Mouse (Mus musculus) MEL (cell line): Measurements from ENCODE around the gene Dhrs7b. TPM values are rescaled to one million over a fixed set of nuclear protein-coding genes. Genes with fewer than 3 reads are reported as not detected.

Experiments
- DNase-seq: peaks from one replicate; pipeline ENCODE4 v3.0.0; 2011; ENCODE audit warnings: low read depth, low spot score
- H3K27ac ChIP-seq: 2 replicates; pipeline ENCODE4 v1.5.1; 2012; ENCODE audit warnings: low read depth, mild to moderate bottlenecking, control low read depth, low read length, moderate library complexity; ENCODE audit not compliant: control insufficient read depth
- H3K27me3 ChIP-seq, 2 experiments: fragments of 150-350 bp in 1 of 2; sonication (generic) in 1 of 2; 2 replicates each; pipeline ENCODE4 v1.6.1; 2012; ENCODE audit warnings: low read length in 2 of 2, mild to moderate bottlenecking in 2 of 2, improper control_type of control experiment in 1 of 2, moderate library complexity in 1 of 2; ENCODE audit not compliant: insufficient read depth in 2 of 2, control insufficient read depth in 1 of 2
- H3K36me3 ChIP-seq, 2 experiments: 2 replicates each; pipeline ENCODE4 v1.6.1; 2012 to 2014; ENCODE audit warnings: low read length in 2 of 2, improper control_type of control experiment in 1 of 2, inconsistent platforms in 1 of 2, mild to moderate bottlenecking in 1 of 2; ENCODE audit not compliant: insufficient read depth in 2 of 2, control insufficient read depth in 1 of 2
- H3K4me1 ChIP-seq, 2 experiments: fragments of 150-350 bp in 1 of 2; sonication (generic) in 1 of 2; 2 replicates each; pipeline ENCODE4 v1.6.1; 2012; ENCODE audit warnings: low read length in 2 of 2, improper control_type of control experiment in 1 of 2, mild to moderate bottlenecking in 1 of 2; ENCODE audit not compliant: insufficient read depth in 2 of 2, control insufficient read depth in 1 of 2
- H3K4me3 ChIP-seq, 2 experiments: fragments of 150-350 bp in 1 of 2; sonication (generic) in 1 of 2; 2 replicates each; pipeline ENCODE4 v1.5.1; 2012; ENCODE audit warnings: low read depth in 2 of 2, low read length in 2 of 2, mild to moderate bottlenecking in 2 of 2, moderate library complexity in 2 of 2, control low read depth in 1 of 2, improper control_type of control experiment in 1 of 2; ENCODE audit not compliant: control insufficient read depth in 1 of 2, insufficient read depth in 1 of 2
- H3K79me2 ChIP-seq: 2 replicates; pipeline ENCODE4 v1.6.1; 2012; ENCODE audit warnings: mild to moderate bottlenecking, low read length, moderate library complexity; ENCODE audit not compliant: control insufficient read depth, poor library complexity, insufficient read depth
- H3K9ac ChIP-seq: 2 replicates; pipeline ENCODE4 v1.6.1; 2012; ENCODE audit warnings: low read depth, mild to moderate bottlenecking, control low read depth, low read length, moderate library complexity; ENCODE audit not compliant: control insufficient read depth, poor library complexity, severe bottlenecking
- H3K9me3 ChIP-seq: fragments of 150-350 bp; sonication (generic); replicated peaks from 2 replicates; pipeline ENCODE4 v1.6.1; 2012; ENCODE audit warnings: mild to moderate bottlenecking, low read length, improper control_type of control experiment, moderate library complexity; ENCODE audit not compliant: insufficient read depth
- CHD2 ChIP-seq: IDR thresholded peaks from 2 replicates; pipeline ENCODE4 v1.6.1; 2011; ENCODE audit warnings: low read length, improper control_type of control experiment
- ELF1 ChIP-seq: IDR thresholded peaks from 2 replicates; pipeline ENCODE4 v1.6.1; 2014; ENCODE audit warnings: low read depth, mild to moderate bottlenecking, inconsistent platforms, low read length, improper control_type of control experiment, moderate library complexity
- ETS1 ChIP-seq: IDR thresholded peaks from 2 replicates; pipeline ENCODE4 v1.6.1; 2012; ENCODE audit warnings: low read depth, mild to moderate bottlenecking, inconsistent platforms, low read length, improper control_type of control experiment, moderate library complexity
- GABPA ChIP-seq: IDR thresholded peaks from 2 replicates; pipeline ENCODE4 v1.6.1; 2012; ENCODE audit warnings: low read depth, mild to moderate bottlenecking, inconsistent platforms, low read length, improper control_type of control experiment, moderate library complexity
- GATA1 ChIP-seq: IDR thresholded peaks from 2 replicates; pipeline ENCODE4 v1.6.1; 2011; ENCODE audit warnings: low read depth, low read length, improper control_type of control experiment
- HCFC1 ChIP-seq: IDR thresholded peaks from 2 replicates; pipeline ENCODE4 v1.6.1; 2012; ENCODE audit warnings: low read depth, mild to moderate bottlenecking, inconsistent platforms, low read length, improper control_type of control experiment, moderate library complexity
- JUND ChIP-seq: IDR thresholded peaks from 2 replicates; pipeline ENCODE4 v1.6.1; 2011; ENCODE audit warnings: low read depth, mild to moderate bottlenecking, improper control_type of control experiment, low read length
- KAT2A ChIP-seq: conservative IDR thresholded peaks from 2 replicates; pipeline ENCODE4 v1.6.1; 2012; ENCODE audit warnings: low read depth, low read length, improper control_type of control experiment, inconsistent platforms
- MAX ChIP-seq: IDR thresholded peaks from 2 replicates; pipeline ENCODE4 v1.6.1; 2011; ENCODE audit warnings: low read length, improper control_type of control experiment
- MAZ ChIP-seq: IDR thresholded peaks from 2 replicates; pipeline ENCODE4 v1.6.1; 2012; ENCODE audit warnings: low read depth, mild to moderate bottlenecking, inconsistent platforms, low read length, improper control_type of control experiment
- MEF2A ChIP-seq: IDR thresholded peaks from 2 replicates; pipeline ENCODE4 v1.6.1; 2014; ENCODE audit warnings: low read depth, mild to moderate bottlenecking, inconsistent platforms, low read length, improper control_type of control experiment; ENCODE audit not compliant: poor library complexity, insufficient replicate concordance, severe bottlenecking; ENCODE audit errors: extremely low read depth
- MYB ChIP-seq: IDR thresholded peaks from 2 replicates; pipeline ENCODE4 v1.6.1; 2011; ENCODE audit warnings: mild to moderate bottlenecking, low read depth, low read length, improper control_type of control experiment
- MYC ChIP-seq: IDR thresholded peaks from 2 replicates; pipeline ENCODE4 v1.6.1; 2011; ENCODE audit warnings: low read depth, mild to moderate bottlenecking, low read length, improper control_type of control experiment, moderate library complexity
- POLR2A ChIP-seq, 2 experiments: IDR thresholded peaks; 2 replicates each; pipeline ENCODE4 v1.6.1; 2011 to 2012; ENCODE audit warnings: low read length in 2 of 2, mild to moderate bottlenecking in 2 of 2, control low read depth in 1 of 2, improper control_type of control experiment in 1 of 2, low read depth in 1 of 2, moderate library complexity in 1 of 2; ENCODE audit not compliant: control insufficient read depth in 1 of 2, insufficient read depth in 1 of 2, poor library complexity in 1 of 2
- POLR2AphosphoS5 ChIP-seq: IDR thresholded peaks from 2 replicates; pipeline ENCODE4 v1.6.1; 2012; ENCODE audit warnings: low read depth, borderline replicate concordance, mild to moderate bottlenecking, inconsistent platforms, low read length, moderate library complexity, mixed read lengths
- RCOR1 ChIP-seq: IDR thresholded peaks from 2 replicates; pipeline ENCODE4 v1.6.1; 2012; ENCODE audit warnings: low read depth, mild to moderate bottlenecking, inconsistent platforms, low read length, improper control_type of control experiment
- SIN3A ChIP-seq: IDR thresholded peaks from 2 replicates; pipeline ENCODE4 v1.6.1; 2012; ENCODE audit warnings: low read length, improper control_type of control experiment, inconsistent platforms
- SMC3 ChIP-seq: IDR thresholded peaks from 2 replicates; pipeline ENCODE4 v1.6.1; 2011; ENCODE audit warnings: low read depth, low read length, improper control_type of control experiment
- TBP ChIP-seq: IDR thresholded peaks from 2 replicates; pipeline ENCODE4 v1.8.0; 2011; ENCODE audit warnings: low read depth, low read length, improper control_type of control experiment
- TCF12 ChIP-seq: IDR thresholded peaks from 2 replicates; pipeline ENCODE4 v1.6.1; 2014; ENCODE audit warnings: low read depth, mild to moderate bottlenecking, inconsistent platforms, low read length, improper control_type of control experiment, moderate library complexity
- USF1 ChIP-seq: IDR thresholded peaks from 2 replicates; pipeline ENCODE4 v1.6.1; 2014; ENCODE audit warnings: low read depth, mild to moderate bottlenecking, inconsistent platforms, low read length, improper control_type of control experiment, moderate library complexity
- ZKSCAN1 ChIP-seq: IDR thresholded peaks from 2 replicates; pipeline ENCODE4 v1.6.1; 2012; ENCODE audit warnings: low read depth, mild to moderate bottlenecking, inconsistent platforms, low read length, improper control_type of control experiment, moderate library complexity
- polyA plus RNA-seq, 2 experiments: library from polyadenylated mRNA; stranded (reverse) in 1 of 2; unstranded in 1 of 2; fragments of >175 nt in 1 of 2; fragments of >200 nt in 1 of 2; gene quantifications; 2 replicates each; pipeline versions ENCODE4 v1.2.1 to v1.2.4; 2012; ENCODE audit warnings: low replicate concordance in 2 of 2, low read depth in 1 of 2; ENCODE audit not compliant: insufficient read length in 2 of 2, insufficient read depth in 1 of 2, missing spikeins in 1 of 2
- total RNA-seq: library from RNA; depleted of rRNA; stranded (reverse); fragments of 300-350 nt; gene quantifications from 2 replicates; pipeline ENCODE4 v1.2.3, GENCODE M21; 2012

Gene Dhrs7b
- total and polyA plus RNA-seq, 3 experiments: 49.5 to 94.7 (median 81.5) TPM

- TF ChIP-seq CHD2: no peak
- TF ChIP-seq HCFC1: peak; percentile 94
- TF ChIP-seq SIN3A: peak; percentile 96
- TF ChIP-seq, all 39 proteins: peak for 17
Measured at GRCm38 (mm10) chr11:60830433-60831052, at the start of gene Dhrs7b (continued).

- Histone ChIP-seq H3K4me1 (peaks cover 2 to 28% of the 10 kb centered on the region in 2 experiments), H3K36me3 (peaks cover 12 to 29% of the 10 kb centered on the region in 2 experiments), H3K9ac (no peak overlapping the region), H3K79me2 (peaks cover 47% of the 10 kb centered on the region), H3K4me3 (no peak overlapping the region), H3K27ac (no peak overlapping the region), H3K9me3 (no peaks in the 10 kb centered on the region), H3K27me3 (no peaks in the 10 kb centered on the region)
- DNase-seq: no peak
- TF ChIP-seq MAX: no peak
- TF ChIP-seq GATA1: no peak
Measured at GRCm38 (mm10) chr11:60784179-60784922, 46.1 kb upstream of the Dhrs7b start.

DNA sequence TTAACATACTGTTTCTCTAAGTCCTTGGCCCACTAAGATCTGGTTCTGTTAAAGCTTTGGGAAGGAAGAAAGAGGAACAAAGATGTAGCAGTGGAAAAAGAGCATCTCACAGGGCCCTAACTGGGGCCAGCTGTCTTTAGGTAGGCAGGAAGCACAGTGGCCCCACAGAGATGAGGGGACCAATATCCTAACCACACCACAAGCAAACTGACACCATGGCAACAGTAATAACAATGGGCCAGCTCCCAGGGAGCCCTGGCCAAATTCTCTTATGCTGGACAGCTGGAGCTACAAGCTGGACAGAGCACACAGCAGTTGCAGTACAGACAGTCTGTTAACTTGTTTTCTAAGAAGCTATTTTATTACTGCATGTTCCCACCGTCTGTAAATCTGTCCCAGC, 42.8 kb upstream of the Dhrs7b start:
- peaks cover 15% of the 10 kb centered on the region for H3K79me2 ChIP-seq
- no peak overlapping the region for H3K4me3 ChIP-seq
- TF ChIP-seq MYB: no peak
- no peak for TF ChIP-seq TBP
- no peak for TF ChIP-seq CHD2
- TF ChIP-seq SIN3A: no peak
- 0 out of 4 replicates have a peak, but pooled peaks of 1 of the 2 experiments have one; percentile 9 for TF ChIP-seq POLR2A (IDR thresholded peaks at IDR 0.05; ENCODE audit: control insufficient read depth in 1 of 2, insufficient read depth in 1 of 2, low read depth in 1 of 2, low read length in 2 of 2, poor library complexity in 1 of 2)
- H3K27me3 ChIP-seq: no peaks in the 10 kb centered on the region
- peaks cover under 1 to 12% of the 10 kb centered on the region in 2 experiments for H3K36me3 ChIP-seq
- no peak overlapping the region for H3K27ac ChIP-seq
- no peak for DNase-seq
- no peak overlapping the region for H3K9ac ChIP-seq
- H3K4me1 ChIP-seq: no peaks in the 10 kb centered on the region; a peak in 1 of 4 replicates
- H3K9me3 ChIP-seq: no peaks in the 10 kb centered on the region

DNA sequence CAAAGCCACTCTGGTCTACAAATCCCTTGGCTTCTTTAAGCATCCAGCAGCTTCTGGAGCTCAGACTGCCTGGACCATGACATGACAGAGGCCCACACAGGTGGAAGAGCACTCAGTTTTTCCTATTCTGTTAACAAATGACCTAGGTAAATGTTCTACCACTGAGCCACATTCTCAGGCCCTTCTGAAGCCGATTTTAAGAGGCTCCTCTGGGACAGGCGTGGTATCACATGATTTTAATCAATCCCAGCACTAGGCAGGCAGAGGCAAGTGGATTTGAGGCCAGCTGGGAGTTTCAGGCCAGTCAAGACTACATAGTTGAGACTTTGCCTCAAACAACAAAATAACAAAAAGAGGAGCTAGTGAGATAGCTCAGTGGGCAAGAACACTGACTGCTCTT, 40.0 kb upstream of the Dhrs7b start:
- Histone ChIP-seq H3K9me3 (no peaks in the 10 kb centered on the region), H3K79me2 (no peaks in the 10 kb centered on the region), H3K36me3 (peaks cover 0 to 14% of the 10 kb centered on the region in 2 experiments; a peak in 2 of 4 replicates), H3K4me1 (no peaks in the 10 kb centered on the region), H3K27ac (no peak overlapping the region), H3K9ac (no peak overlapping the region), H3K4me3 (no peak overlapping the region), H3K27me3 (no peaks in the 10 kb centered on the region)
- DNase-seq: no peak
- TF ChIP-seq GATA1 (no peak), USF1 (no peak), MYC (no peak), POLR2AphosphoS5 (no peak), ETS1 (no peak), ZKSCAN1 (no peak), JUND (no peak), SMC3 (no peak), KAT2A (no peak), ELF1 (no peak), MEF2A (no peak), POLR2A (IDR thresholded peaks at IDR 0.05; ENCODE audit: control insufficient read depth in 1 of 2, insufficient read depth in 1 of 2, low read depth in 1 of 2, low read length in 2 of 2, poor library complexity in 1 of 2) (no peak), GABPA (no peak), MAZ (no peak), TBP (no peak), RCOR1 (no peak), TCF12 (no peak)
